Mouse (Mus musculus) hindbrain, embryonic 14.5 days (tissue): ENCODE results near the gene Angel1. TPM values are rescaled to one million over a fixed set of nuclear protein-coding genes. Genes with fewer than 3 reads are reported as not detected.

ENCODE experiments used
- ATAC-seq: fragments of 200-750 bp; cut with Nextera tagmentation; 2 replicates; pipeline ENCODE4 v1.8.0; 2017; ENCODE audit warnings: moderate number of reproducible peaks, mild to moderate bottlenecking, moderate TSS enrichment, moderate library complexity; ENCODE audit not compliant: low FRiP score
- DNase-seq: peaks from one replicate; pipeline ENCODE4 v3.0.0-alpha.2; 2015; ENCODE audit warnings: low spot score
- H3K27ac ChIP-seq: fragments of 300-500 bp; sonication (generic); 2 replicates; pipeline ENCODE4 v1.5.1; 2014; ENCODE audit warnings: mild to moderate bottlenecking, moderate library complexity
- H3K27me3 ChIP-seq: fragments of 300-500 bp; sonication (generic); 2 replicates; pipeline ENCODE4 v1.6.1; 2014; ENCODE audit warnings: mild to moderate bottlenecking, low read length, mixed read lengths; ENCODE audit not compliant: control insufficient read depth, insufficient read depth
- H3K36me3 ChIP-seq: fragments of 300-500 bp; sonication (generic); replicated peaks from 2 replicates; pipeline ENCODE4 v1.6.1; 2014; ENCODE audit not compliant: control insufficient read depth, insufficient read depth
- H3K4me1 ChIP-seq: fragments of 300-500 bp; sonication (generic); replicated peaks from 2 replicates; pipeline ENCODE4 v1.6.1; 2014; ENCODE audit warnings: antibody characterized with exemption, low read length, mixed read lengths; ENCODE audit not compliant: control insufficient read depth, insufficient read depth
- H3K4me2 ChIP-seq: fragments of 300-500 bp; sonication (generic); replicated peaks from 2 replicates; pipeline ENCODE4 v1.6.1; 2014; ENCODE audit warnings: mild to moderate bottlenecking, moderate library complexity
- H3K4me3 ChIP-seq: fragments of 300-500 bp; sonication (generic); replicated peaks from 2 replicates; pipeline ENCODE4 v1.5.1; 2014; ENCODE audit warnings: mild to moderate bottlenecking, low read length
- H3K9ac ChIP-seq: fragments of 300-500 bp; sonication (generic); 2 replicates; pipeline ENCODE4 v1.6.1; 2014
- H3K9me3 ChIP-seq: fragments of 300-500 bp; sonication (generic); 2 replicates; pipeline ENCODE4 v1.6.1; 2016; ENCODE audit warnings: low read length; ENCODE audit not compliant: control insufficient read depth
- WGBS: fragments of 180-500 bp; shearing (Covaris S2); extraction: QIAGEN DNeasy Blood & Tissue Kit; methylation state at CpG from one replicate; pipeline ENCODE4 v1.1.7; 2014; 5-methylcytosine and 5-hydroxymethylcytosine counted together
- polyA plus RNA-seq: library from polyadenylated mRNA; unstranded; fragments of >200 nt; fragmentation: Nextera tagmentation; extraction: Ambion mirVana; gene quantifications from 2 replicates; pipeline ENCODE4 v1.2.1, GENCODE M21; 2014

The Angel1 gene
- 12.3 and 13.1 TPM in 2 replicates for polyA plus RNA-seq

DNA sequence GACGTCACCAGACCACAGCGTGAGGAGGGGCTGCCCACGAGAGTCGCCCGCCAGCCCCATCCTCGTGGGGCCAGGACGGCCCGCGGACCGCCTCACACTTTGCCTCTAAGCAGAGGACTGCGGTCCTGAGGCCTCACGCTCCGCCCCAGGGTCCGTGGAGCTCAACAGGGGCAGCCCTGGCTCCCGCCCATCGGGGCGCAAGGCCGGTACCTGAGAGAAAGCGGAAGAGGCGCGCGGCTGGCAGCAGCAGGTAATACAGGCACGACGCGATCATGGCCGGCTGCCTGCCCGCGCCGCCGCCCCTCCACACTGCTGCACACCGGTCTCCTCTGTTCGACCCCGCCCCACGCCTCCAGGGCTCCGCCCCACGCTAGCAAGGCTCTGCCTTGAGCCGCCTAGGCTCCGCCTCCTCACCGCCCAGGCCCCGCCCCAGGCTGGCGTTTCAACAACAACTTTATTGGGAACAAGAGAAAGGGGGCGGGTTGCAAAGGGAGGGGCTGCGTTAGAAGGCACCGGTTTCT, at the start of gene Angel1:
TSS of gene Angel1 (minus strand) at position 341 of the 521 bp plus-strand sequence.
- ATAC-seq = peak; percentile 98
- DNase-seq = peak; percentile 94
- under 1% methylated on average over 38 of the region's 44 CpGs for WGBS
- H3K36me3 ChIP-seq = no peaks in the 10 kb centered on the region
- H3K4me1 ChIP-seq = peaks cover 10% of the 10 kb centered on the region; the same call in 1 of the 2 replicates
- H3K9ac ChIP-seq = peak within 1 kb of the TSS; percentile 73
- peak within 1 kb of the TSS; percentile 77 for H3K4me3 ChIP-seq
- no peaks in the 10 kb centered on the region for H3K27me3 ChIP-seq
- peak within 1 kb of the TSS; percentile 75 for H3K27ac ChIP-seq
- no peaks in the 10 kb centered on the region for H3K9me3 ChIP-seq
- peak within 1 kb of the TSS; percentile 88 for H3K4me2 ChIP-seq

DNA sequence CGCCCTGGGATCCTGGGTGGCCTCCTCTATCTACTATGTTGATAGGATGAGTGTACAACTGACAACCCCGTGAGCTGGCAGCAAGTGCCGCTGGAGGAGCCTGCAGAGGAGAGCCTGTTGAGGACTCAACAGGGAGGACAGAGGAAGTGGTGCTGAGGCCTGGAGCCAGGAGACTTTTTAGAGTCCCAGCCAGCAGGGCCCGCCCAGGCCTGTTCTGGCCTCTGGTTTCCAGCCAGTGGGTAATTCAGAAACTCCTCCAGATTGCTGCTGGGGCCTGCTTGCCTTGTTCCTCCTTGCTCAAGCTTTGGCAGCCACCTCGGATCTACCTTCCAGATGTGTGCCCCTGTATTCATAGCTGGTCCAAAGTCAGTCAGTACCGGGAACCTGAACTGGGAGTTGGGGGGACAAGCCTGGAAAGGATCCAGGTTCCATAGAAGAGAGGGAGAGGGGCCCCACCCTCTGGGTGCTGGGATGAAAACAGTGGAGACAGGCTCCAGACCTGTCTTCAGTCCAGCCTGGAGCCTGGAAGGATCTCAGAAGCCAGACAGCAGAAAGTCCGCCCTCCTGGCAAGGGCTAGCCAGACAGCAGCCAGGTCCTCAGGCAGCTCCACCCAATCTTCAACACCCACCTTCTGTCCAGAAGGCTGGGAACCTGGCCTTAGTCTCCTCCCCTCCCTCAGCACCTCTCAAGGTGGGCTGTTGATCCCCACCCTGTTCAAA, 49.5 kb upstream of the Angel1 start:
- ATAC-seq (no peak), DNase-seq (no peak)
- H3K36me3 ChIP-seq = no peaks in the 10 kb centered on the region
- peaks cover 2% of the 10 kb centered on the region; the same call in 1 of the 2 replicates for H3K4me1 ChIP-seq
- H3K9ac ChIP-seq = no peak overlapping the region
- H3K27me3 ChIP-seq = no peaks in the 10 kb centered on the region
- H3K9me3 ChIP-seq = no peaks in the 10 kb centered on the region
- no peak overlapping the region for H3K4me2 ChIP-seq
- H3K4me3 ChIP-seq = no peak overlapping the region
- H3K27ac ChIP-seq = no peak overlapping the region
- 85% methylated on average over 7 of the region's 7 CpGs for WGBS

DNA sequence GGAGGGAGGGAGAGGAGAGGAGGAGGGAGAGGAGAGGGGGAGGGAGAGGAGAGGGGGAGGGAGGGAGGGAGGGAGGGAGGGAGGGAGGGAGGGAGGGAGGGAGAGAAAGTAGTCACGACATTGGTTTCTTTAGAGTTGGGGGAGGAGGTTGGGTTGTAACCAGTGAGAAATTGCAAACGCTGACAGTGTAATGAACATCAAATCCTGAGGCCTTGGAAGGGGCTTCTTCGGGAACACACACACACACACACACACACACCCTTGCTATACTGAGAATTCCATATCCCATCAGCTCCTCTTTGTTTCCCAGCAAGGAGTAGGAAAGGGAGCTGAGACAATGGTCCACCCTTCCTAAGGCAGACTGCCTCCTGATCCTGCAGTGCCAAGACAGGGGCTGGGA, 46.3 kb upstream of the Angel1 start:
- H3K27me3 ChIP-seq = no peaks in the 10 kb centered on the region
- H3K4me1 ChIP-seq = peaks cover 12% of the 10 kb centered on the region
- H3K27ac ChIP-seq = 0 out of 2 replicates have a peak overlapping the region, but pooled peaks have one; percentile 51
- no peaks in the 10 kb centered on the region for H3K36me3 ChIP-seq
- H3K9me3 ChIP-seq = no peaks in the 10 kb centered on the region
- H3K4me3 ChIP-seq = no peak overlapping the region
- H3K4me2 ChIP-seq = no peak overlapping the region
- DNase-seq (no peak), ATAC-seq (no peak)
- WGBS = 21% methylated on average over 3 of the region's 3 CpGs
- no peak overlapping the region for H3K9ac ChIP-seq

DNA sequence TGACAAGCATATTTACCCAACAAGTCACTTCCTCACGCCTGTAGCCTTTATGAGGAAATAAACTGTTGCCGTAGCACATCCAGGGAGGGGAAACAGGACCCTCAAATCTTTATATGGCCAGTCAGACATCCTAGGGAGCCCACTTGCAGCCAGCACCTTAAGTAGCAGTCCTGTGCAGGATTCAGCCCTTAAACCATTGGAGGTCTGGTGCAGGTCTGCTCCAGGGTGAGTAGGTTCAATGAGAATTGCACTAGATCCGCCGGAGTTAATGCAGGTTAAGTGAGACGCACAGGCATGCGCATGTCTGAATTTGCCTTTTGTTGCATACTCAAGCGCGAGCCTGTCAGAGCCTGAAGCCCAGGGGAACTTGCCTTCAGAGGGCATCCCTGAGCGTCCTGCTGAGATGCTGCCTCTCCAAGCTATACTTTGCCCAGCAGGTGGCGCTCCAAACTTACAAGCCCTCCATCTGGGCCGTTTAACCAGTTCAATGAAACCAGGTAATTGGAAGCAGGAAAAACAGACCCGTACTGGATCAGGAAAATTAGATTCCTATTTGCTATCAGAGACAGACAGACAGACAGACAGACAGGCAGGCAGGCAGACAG, 45.7 kb upstream of the Angel1 start:
- ATAC-seq (peak; percentile 58), DNase-seq (peak; percentile 96)
- 12% methylated on average over 12 of the region's 12 CpGs for WGBS
- H3K9me3 ChIP-seq = no peaks in the 10 kb centered on the region
- H3K4me3 ChIP-seq = no peak overlapping the region
- no peak overlapping the region for H3K9ac ChIP-seq
- H3K4me2 ChIP-seq = peak overlapping the region; percentile 23; the same call in 1 of the 2 replicates
- peaks cover 12% of the 10 kb centered on the region for H3K4me1 ChIP-seq
- H3K27ac ChIP-seq = peak overlapping the region; percentile 26; the same call in 1 of the 2 replicates
- no peaks in the 10 kb centered on the region for H3K36me3 ChIP-seq
- no peaks in the 10 kb centered on the region for H3K27me3 ChIP-seq

DNA sequence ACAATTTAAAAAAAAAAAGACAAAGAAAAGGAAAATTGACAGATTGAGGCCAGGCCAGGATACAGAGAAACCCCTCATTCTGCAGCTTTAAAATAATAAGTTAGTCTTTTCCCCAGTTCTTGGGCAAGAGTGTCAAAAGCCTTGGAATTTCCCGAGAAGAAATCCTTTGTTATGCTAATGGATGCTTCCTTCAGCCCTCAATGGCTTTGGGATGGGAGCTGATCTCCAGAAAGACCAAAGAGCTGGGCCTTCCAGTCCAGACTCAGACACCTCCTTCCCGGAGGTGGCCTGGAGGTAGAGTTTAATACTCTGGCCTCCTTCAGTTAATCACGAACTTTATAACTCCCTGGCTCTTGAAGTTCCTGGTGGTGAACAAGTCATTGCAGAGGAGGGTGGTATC, 44.7 kb upstream of the Angel1 start:
- peak overlapping the region; percentile 4; the same call in 1 of the 2 replicates for H3K27ac ChIP-seq
- H3K27me3 ChIP-seq = no peaks in the 10 kb centered on the region
- H3K4me2 ChIP-seq = no peak overlapping the region
- no peak overlapping the region for H3K9ac ChIP-seq
- ATAC-seq (no peak), DNase-seq (no peak)
- no peaks in the 10 kb centered on the region for H3K36me3 ChIP-seq
- 7% methylated on average over 3 of the region's 3 CpGs for WGBS
- no peaks in the 10 kb centered on the region for H3K9me3 ChIP-seq
- H3K4me3 ChIP-seq = no peak overlapping the region
- peaks cover 12% of the 10 kb centered on the region for H3K4me1 ChIP-seq

DNA sequence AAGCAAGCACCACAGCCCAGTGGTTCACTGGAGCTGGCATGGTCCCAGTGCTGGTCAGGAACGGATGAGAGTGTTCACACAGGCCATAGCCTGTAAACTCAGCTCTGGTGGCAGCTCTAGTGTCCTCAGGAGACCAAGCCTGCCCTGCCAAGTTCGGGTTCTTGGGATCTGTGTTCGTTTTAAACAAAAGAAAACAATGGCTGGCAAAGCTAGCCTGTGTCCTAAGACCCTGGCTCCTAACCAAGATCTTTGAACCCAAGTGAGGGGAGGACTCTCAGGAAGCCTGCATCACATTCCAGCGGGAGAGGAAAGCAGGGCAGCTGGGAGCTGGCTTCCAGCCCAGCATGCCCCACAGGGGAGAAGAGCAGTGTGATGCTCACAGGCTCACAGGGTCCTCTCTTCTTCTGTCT, 44.0 kb upstream of the Angel1 start:
- Histone ChIP-seq H3K27me3 (no peaks in the 10 kb centered on the region), H3K27ac (0 out of 2 replicates have a peak overlapping the region, but pooled peaks have one; percentile 4), H3K9me3 (no peaks in the 10 kb centered on the region), H3K4me2 (no peak overlapping the region), H3K4me1 (peaks cover 12% of the 10 kb centered on the region), H3K4me3 (no peak overlapping the region), H3K36me3 (no peaks in the 10 kb centered on the region), H3K9ac (no peak overlapping the region)
- WGBS = 26% methylated on average over 4 of the region's 4 CpGs
- DNase-seq = no peak
- ATAC-seq = 0 out of 2 replicates have a peak, but pooled peaks have one; percentile 28

DNA sequence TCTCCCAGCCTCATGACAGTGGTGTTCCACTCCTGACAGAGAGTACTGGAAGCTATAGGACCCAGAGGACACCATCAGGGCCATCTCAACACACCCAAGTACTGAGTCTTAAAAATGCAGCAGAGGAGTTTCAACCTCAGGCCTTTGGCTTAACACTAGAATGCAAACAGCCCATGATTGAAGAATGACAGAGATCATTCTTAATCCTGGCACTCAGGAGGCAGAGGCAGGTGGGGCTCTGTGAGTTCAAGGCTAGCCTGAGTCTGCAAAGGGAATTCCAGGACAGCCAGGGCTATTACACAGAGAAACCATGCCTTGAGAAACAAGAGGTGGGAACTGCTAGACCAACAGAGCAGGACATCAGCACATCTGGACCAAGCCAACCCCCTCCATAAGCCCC, 43.6 kb upstream of the Angel1 start:
- no peak overlapping the region for H3K9ac ChIP-seq
- no peaks in the 10 kb centered on the region for H3K9me3 ChIP-seq
- 0 out of 2 replicates have a peak overlapping the region, but pooled peaks have one; percentile 4 for H3K27ac ChIP-seq
- no peaks in the 10 kb centered on the region for H3K36me3 ChIP-seq
- H3K27me3 ChIP-seq = no peaks in the 10 kb centered on the region
- no peak overlapping the region for H3K4me2 ChIP-seq
- ATAC-seq (no peak), DNase-seq (no peak)
- H3K4me3 ChIP-seq = no peak overlapping the region
- H3K4me1 ChIP-seq = peaks cover 12% of the 10 kb centered on the region

DNA sequence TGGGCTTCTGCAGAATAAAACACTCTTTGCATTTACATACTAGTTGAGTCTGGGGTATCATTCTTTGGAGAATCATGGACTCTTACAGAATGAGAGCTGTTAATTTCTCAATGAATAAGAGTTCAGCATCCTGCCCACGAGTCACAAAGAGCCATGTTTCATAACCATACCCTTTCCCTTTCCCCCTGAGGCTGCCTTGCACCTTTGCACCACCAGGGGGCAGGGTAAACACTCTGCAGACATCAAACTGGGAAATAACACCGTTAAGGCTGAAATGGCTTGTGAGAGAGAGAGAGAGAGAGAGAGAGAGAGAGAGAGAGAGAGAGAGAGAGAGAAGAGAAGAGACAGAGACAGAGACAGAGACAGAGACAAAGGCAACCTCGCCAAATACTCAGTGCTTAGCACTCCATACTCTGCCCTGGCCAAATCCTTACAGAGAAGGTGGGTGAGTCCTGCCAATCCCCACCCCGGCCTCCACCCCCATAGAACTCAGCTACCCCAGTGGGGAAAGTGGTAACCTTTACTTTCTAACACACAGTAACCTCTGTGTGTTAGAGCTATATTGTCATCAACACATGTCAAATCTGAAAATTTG, 42.8 kb upstream of the Angel1 start:
- 35% methylated on average over 4 of the region's 4 CpGs for WGBS
- H3K9ac ChIP-seq = no peak overlapping the region
- DNase-seq (peak; percentile 82), ATAC-seq (no peak)
- H3K4me3 ChIP-seq = no peak overlapping the region
- H3K9me3 ChIP-seq = no peaks in the 10 kb centered on the region
- H3K27me3 ChIP-seq = no peaks in the 10 kb centered on the region
- H3K4me2 ChIP-seq = no peak overlapping the region
- peaks cover 12% of the 10 kb centered on the region for H3K4me1 ChIP-seq
- no peaks in the 10 kb centered on the region for H3K36me3 ChIP-seq
- H3K27ac ChIP-seq = no peak overlapping the region
